ENCODE assay signal across 8 mouse cellular contexts in genomic region chr7:66839463-66840007, GRCm38 (mm10). TPM values are rescaled to one million over a fixed set of nuclear protein-coding genes. Genes with fewer than 3 reads are reported as not detected.
A peak's percentile ranks its signal among the peaks of the same experiment; 100 is the strongest.
DNase-seq lines count a peak whose midpoint lies in the region; ATAC-seq and TF ChIP-seq lines count a peak whose summit lies in the region.

Adamts17 (plus strand) TSS chr7:66839735.

- under 1% methylated on average over 30 of the region's 30 CpGs for WGBS in hindbrain, embryonic 16.5 days

- intact Hi-C loops in gastrocnemius, adult 2 months (cut with DNase I), result loop anchor here (2.0 to 10.0 kb wide), 3 partner anchors 129 to 798 kb away; no protein-coding TSS in a partner anchor

- peak within 1 kb of the TSS; percentile 99 for H3K4me2 ChIP-seq in hindbrain, embryonic 16.5 days (ENCODE audit: low read length)

- peaks cover 15% of the 10 kb centered on the region for H3K4me1 ChIP-seq in hindbrain, embryonic 16.5 days (ENCODE audit: control insufficient read depth, insufficient read depth, low read depth, low read length)

- peak; percentile 86 for TF ChIP-seq CTCF in gastrocnemius, adult 2 months (IDR thresholded peaks at IDR 0.05)

- peak; percentile 99 for ATAC-seq in hindbrain, embryonic 16.5 days

- peak within 1 kb of the TSS; percentile 81 for H3K4me3 ChIP-seq in gastrocnemius, adult 2 months
- H3K4me3 ChIP-seq in hindbrain, embryonic 16.5 days (ENCODE audit: low read length), result peak within 1 kb of the TSS; percentile 64

- H3K9ac ChIP-seq in hindbrain, embryonic 16.5 days (ENCODE audit: low read depth, low read length), result peak within 1 kb of the TSS; percentile 73

- peak within 1 kb of the TSS; percentile 74 for H3K27ac ChIP-seq in gastrocnemius, adult 2 months
- peak within 1 kb of the TSS; percentile 48 for H3K27ac ChIP-seq in hindbrain, embryonic 16.5 days (ENCODE audit: low read depth, low read length)

- no peaks in the 10 kb centered on the region for H3K36me3 ChIP-seq in hindbrain, embryonic 16.5 days (ENCODE audit: control insufficient read depth, insufficient read depth, low read length)

- peak; percentile 80 for DNase-seq in WW6 (ENCODE audit: low read depth, low spot score)
- DNase-seq in cerebellum, postnatal 36 days, result peak; percentile 94 to 95
- DNase-seq in gastrocnemius, adult 2 months, result peak; percentile 93
- DNase-seq in left cerebral cortex, adult 11 months (ENCODE audit: low spot score), result peak; percentile 94
- DNase-seq in lung, postnatal 36 days, result peak; percentile 97
- DNase-seq in retina, postnatal 1 day, result peak; percentile 98
- peak; percentile 95 for DNase-seq in thymus, postnatal 4 days

- H3K9me3 ChIP-seq in hindbrain, embryonic 16.5 days (ENCODE audit: control insufficient read depth, low read length), result no peaks in the 10 kb centered on the region

- H3K27me3 ChIP-seq in hindbrain, embryonic 16.5 days (replicated peaks; ENCODE audit: control insufficient read depth, insufficient read depth, low read length), result 0 out of 2 replicates have a peak, but pooled peaks cover 3% of the 10 kb centered on the region

RNA-seq across cellular contexts. Expression of gene Adamts17, which starts in this region (rescaled TPM):
- total RNA-seq in gastrocnemius, adult 2 months (2021), result under 1 TPM; 0.15 to 0.47 TPM
- polyA plus RNA-seq in hindbrain, embryonic 16.5 days (2015; fragmentation: Nextera tagmentation; extraction: Ambion mirVana), result 3.3 and 3.8 TPM in 2 replicates

Comparison
In these comparisons a context has a peak if more than half of its experiments do, and no peak if none do; other contexts are left out.
1. Peak in every context shown above with its lines: DNase-seq, ATAC-seq, H3K4me3 ChIP-seq and H3K27ac ChIP-seq.
2. Peak in DNase-seq, H3K4me3 ChIP-seq and H3K27ac ChIP-seq in gastrocnemius, adult 2 months; RNA of the gene not detected or under 1 TPM.